Mouse (Mus musculus): ENCODE data around the gene Dnajb2. TPM values are rescaled to one million over a fixed set of nuclear protein-coding genes. Genes with fewer than 3 reads are reported as not detected.
A peak's percentile ranks its signal among the peaks of the same experiment; 100 is the strongest.

Gene Dnajb2
- total RNA-seq (2021) = 10 to 100 TPM; 69.6 to 82.8 TPM
- long read RNA-seq, experiment 1, transcript Dnajb2-210 (9 exons, 3,066 nt) = major isoform, 12 of 28 reads
- long read RNA-seq, experiment 1, partial matches to known transcripts = 5 of 28 reads
- long read RNA-seq, experiment 1, other reads (novel, unspliced or antisense) = 9 of 28 reads
- long read RNA-seq, experiment 2, transcript Dnajb2-210 (9 exons, 3,066 nt) = major isoform, 11 of 53 reads
- long read RNA-seq, experiment 2, transcript Dnajb2-207 (10 exons, 1,855 nt) = major isoform, 11 of 53 reads
- long read RNA-seq, experiment 2, partial matches to known transcripts = 26 of 53 reads
- long read RNA-seq, experiment 2, other reads (novel, unspliced or antisense) = 4 of 53 reads

DNA sequence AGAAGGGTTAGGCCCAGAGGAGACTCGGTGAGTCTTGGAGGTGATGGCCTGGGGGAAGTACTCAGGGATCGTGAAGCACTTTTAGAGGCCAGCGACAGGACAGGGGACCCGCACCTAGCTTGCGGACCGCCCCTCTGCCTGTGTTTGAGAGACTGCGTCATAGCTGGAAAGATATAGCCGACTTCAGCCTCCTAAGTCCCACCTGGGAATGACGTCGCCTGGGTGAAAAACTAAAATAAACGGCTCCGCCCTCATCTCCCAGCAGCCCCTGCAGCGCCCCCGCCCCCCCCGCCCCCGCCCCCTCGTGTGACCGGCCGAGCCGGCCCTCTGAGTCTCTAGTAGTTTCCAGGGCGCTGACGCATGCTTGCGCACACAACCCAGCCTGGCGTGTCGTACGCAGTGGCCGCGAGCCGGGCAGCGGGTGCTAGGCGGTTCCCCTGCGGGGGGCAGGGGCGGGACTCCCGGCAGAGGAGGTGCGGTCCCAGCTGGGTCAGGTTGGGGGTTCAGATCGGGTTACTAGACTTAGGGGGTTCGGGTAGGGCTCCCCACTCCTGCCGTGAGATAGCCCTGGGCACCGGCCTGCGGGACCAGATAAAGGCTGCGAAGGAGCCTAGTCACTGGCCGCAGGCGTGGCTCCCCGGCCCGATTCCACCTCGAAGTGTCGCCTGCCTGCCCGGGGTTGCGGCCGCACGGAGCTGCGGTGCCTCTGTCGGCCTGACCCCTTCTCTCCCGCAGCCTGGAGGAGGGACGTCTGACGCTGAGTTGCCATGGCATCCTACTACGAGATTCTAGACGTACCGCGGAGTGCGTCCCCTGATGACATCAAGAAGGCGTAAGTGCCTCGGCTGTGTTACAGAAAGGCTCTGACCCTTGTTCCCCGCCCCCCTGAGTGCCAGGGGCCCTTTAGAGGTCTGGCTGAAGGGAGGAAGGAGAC is at the start of gene Dnajb2:
Dnajb2 (plus strand) TSS at position 290 of the 934 bp plus-strand sequence.
- peak within 1 kb of the TSS; percentile 97 for H3K4me3 ChIP-seq
- peak within 1 kb of the TSS; percentile 100 for H3K27ac ChIP-seq
- no peak for TF ChIP-seq CTCF (conservative IDR thresholded peaks at IDR 0.05)
- peak; percentile 80 to 81 for DNase-seq (ENCODE audit: low spot score in 2 of 2)

DNA sequence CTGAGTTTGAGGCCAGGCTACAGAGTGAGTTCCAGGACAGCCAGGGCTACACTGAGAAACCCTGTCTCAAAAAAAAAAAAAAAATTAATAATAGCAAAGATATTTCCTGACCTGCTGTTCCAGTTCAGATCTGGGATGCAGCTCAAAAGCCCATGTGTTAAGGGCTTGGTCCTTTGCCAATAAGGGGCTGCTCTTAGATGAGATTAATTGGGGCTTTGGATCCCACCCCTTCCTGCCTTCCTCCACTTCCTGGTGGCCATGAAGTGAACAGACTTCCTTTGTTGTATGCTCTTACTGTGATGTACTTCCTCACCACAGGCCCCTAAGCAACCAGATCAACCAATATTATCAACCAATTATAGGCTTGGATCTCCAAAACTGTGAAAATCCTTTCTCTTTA is 49.1 kb upstream of the Dnajb2 start:
- no peak for TF ChIP-seq CTCF (conservative IDR thresholded peaks at IDR 0.05)
- H3K27ac ChIP-seq = no peak overlapping the region
- DNase-seq (ENCODE audit: low spot score in 2 of 2) = no peak
- H3K4me3 ChIP-seq = no peak overlapping the region

DNA sequence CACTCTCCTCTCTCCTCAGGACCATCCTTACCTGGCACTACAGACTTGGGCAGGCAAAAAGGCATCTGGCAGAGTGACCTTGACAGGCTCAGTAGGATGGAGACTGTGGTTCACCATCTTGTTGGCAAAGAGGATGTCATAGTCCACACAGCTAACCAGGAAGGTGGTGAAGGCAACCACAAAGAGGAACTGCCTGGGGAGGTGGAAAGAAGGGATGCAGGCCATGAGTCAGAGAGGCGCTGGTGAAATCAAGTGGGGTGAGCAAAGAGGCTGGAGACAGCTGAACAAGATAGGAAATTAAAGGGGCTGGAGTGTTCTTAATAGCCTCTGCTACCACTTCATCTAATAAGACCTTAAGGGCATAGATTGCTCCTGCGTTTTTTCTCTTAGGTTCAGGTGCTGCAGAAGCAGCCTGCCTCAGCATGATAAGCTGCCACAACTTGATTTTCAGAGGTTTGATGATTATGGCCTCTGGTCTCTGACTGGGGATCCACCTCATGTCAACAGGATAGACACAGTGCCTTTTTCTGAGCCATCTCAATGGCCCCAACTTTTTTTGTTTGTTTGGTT is 48.2 kb upstream of the Dnajb2 start:
- Histone ChIP-seq H3K4me3 (no peak overlapping the region), H3K27ac (no peak overlapping the region)
- DNase-seq (ENCODE audit: low spot score in 2 of 2) = no peak
- TF ChIP-seq CTCF (conservative IDR thresholded peaks at IDR 0.05) = no peak

DNA sequence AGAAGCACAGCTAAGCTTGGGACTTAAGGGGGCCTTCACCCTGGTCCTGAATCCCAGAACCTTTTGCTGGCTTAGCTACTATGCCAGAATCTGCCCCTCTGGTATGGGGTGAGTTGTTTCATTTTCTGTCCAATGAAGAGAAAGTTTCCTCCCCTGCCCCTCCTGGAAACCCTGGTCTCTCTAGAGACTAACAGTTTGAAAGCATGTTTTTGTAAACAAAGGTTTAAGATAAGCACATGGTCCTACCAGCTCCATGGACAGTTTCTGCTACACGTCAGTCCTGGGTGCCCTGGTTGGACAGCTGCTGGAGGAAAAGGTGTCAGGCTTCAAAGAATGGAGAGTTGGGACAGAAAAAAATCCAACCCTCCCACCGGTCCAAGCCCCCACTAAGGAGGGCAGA is 45.6 kb upstream of the Dnajb2 start:
- H3K27ac ChIP-seq = 0 out of 2 replicates have a peak overlapping the region, but pooled peaks have one; percentile 99
- no peak for TF ChIP-seq CTCF (conservative IDR thresholded peaks at IDR 0.05)
- no peak for DNase-seq (ENCODE audit: low spot score in 2 of 2)
- H3K4me3 ChIP-seq = peak overlapping the region; percentile 70

DNA sequence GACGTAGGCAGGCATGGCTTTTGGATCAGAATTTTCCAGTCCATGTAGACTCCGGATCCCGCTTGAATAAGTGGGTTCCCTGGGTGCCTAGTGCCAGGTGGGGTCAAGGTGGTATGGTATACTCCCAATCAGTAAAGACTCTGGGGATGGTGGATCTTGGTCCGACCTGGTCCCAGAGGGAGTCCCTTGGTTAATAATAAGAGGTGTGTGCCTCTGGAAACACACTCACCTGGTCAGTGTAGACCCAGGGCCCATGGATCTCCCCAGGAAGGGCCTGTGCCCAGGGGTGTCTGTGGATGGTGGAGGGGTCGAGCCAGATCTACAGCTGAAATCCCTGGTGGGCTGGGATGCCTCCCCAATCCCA is 45.0 kb upstream of the Dnajb2 start:
- no peak for DNase-seq (ENCODE audit: low spot score in 2 of 2)
- Histone ChIP-seq H3K4me3 (peak overlapping the region; percentile 70), H3K27ac (peak overlapping the region; percentile 99)
- TF ChIP-seq CTCF (conservative IDR thresholded peaks at IDR 0.05) = no peak

DNA sequence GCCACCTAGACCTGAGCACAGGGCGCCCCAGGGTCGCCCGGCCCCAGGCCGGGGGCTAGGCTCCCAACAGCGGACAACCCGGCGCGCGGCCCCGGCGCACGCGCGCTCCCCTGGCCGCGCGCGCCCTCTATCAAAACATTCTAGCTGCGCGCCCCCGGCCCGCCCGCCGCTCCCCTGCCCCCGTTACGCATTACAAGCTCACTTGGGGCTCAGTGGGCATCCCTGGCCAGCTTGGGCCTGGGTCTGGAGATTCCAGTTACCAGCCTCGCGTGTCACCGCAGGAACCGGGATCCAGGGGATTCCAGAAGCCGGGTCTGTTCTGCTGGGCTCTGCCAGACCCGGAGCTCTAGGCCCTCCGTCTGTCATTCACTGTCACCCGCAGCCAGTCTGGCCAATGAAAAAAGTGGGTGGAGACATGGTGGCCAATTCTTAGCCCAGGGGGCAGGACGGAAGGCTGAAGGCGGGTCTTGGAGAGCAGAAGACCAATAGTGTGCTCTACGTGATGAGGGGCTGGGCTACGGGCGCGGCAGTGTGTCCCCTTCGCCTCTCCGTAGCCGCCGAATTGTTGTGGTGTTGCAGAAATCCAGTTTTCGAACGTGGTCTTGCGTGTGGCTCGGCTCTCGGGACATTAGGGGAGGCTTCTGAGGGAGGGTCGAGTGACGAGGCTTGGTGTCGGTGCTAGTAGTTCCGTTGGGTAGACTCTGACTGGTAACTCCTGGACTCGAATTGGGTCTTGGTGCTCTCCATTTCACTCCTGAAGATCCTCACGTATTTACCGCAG is 44.4 kb upstream of the Dnajb2 start, which contains the start of the genes Ankzf1 and Atg9a:
Ankzf1 (plus strand) TSS at position 530 of the 781 bp plus-strand sequence.
Atg9a (minus strand) TSS at position 575 of the 781 bp plus-strand sequence.
- TF ChIP-seq CTCF (conservative IDR thresholded peaks at IDR 0.05) = peak; percentile 16; the same call in 1 of the 2 replicates
- Histone ChIP-seq H3K4me3 (peak within 1 kb of the TSS; percentile 70), H3K27ac (peak within 1 kb of the TSS; percentile 99)
- DNase-seq (ENCODE audit: low spot score in 2 of 2) = peak; percentile 94 to 99

DNA sequence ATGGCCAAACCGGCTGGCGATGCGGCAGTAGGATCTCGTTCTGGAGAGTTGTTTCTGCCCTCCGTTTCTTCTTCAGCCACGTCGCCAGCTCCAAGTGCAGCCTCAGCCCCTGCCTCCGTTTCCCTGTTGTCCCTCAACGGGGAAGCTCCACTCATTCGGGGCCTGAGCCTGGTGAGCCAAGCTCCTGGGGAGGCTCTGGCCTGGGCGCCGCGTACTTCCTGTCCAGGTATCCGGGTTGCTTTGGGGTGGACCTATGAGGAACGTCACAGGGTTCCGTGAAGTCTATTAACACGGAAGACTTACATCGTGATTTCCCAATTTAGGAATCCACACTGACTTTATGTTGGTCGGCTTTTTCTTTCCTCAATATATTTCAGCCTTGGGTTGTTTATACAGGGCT is 43.8 kb upstream of the Dnajb2 start:
- no peak for DNase-seq (ENCODE audit: low spot score in 2 of 2)
- Histone ChIP-seq H3K27ac (peak overlapping the region; percentile 99), H3K4me3 (peak overlapping the region; percentile 70)
- no peak for TF ChIP-seq CTCF (conservative IDR thresholded peaks at IDR 0.05)

DNA sequence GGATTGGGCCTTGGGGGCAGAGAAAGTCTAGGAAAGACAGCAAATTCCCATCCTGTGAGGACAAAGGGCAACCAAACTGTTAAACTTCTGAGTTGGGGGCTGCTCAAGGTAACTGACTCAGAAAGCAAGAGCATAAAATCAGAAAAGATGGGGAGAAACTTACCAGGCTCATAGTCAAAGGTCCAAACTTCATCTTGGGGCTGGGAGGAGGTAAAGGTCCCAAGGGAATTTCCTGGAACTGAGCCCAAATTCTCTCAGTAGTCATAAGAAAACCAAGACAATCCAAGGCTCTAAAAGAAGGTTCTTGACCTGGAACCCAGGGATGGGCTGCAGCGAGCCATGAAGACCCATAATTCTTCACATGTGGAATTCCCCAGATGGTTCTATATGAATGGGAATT is 35.0 kb upstream of the Dnajb2 start:
- DNase-seq (ENCODE audit: low spot score in 2 of 2) = no peak
- Histone ChIP-seq H3K4me3 (no peak overlapping the region), H3K27ac (no peak overlapping the region)
- TF ChIP-seq CTCF (conservative IDR thresholded peaks at IDR 0.05) = no peak

DNA sequence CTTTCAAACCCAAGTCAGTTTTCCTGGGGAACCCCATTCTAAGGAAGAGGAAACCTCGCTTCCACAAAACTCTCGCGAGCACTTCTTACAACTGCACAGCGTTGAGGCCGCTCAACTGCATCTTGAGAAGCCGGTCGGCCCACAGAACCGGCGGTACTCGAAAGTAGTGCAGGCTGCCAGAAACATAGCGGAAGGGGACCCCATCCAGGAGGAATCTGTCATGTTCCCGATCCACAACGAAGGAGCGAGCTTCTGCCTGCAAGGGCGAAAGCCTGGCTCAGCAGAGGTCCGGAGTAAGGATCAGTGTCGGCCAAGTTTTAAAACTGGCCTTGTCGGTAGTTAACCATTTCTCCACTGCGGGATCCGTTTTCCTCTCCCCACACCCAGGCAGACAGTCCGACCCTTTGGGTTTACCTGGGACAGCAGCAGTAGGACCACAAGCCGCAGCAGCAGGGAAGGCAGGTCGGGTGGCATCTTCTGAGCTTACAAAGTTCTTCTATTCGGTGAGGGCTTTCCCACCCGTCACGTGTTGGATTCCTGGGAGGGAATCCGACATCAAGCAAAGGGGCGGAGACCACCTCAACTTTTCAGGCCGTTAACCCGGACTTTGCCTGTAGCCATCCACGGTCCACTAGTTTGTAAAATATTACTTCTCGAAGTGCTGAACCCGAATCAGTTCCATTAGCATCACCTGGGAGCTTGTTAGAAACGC is 27.1 kb upstream of the Dnajb2 start:
- H3K4me3 ChIP-seq = peak overlapping the region; percentile 36
- H3K27ac ChIP-seq = peak overlapping the region; percentile 19; the same call in 1 of the 2 replicates
- TF ChIP-seq CTCF (conservative IDR thresholded peaks at IDR 0.05) = 0 out of 2 replicates have a peak, but pooled peaks have one; percentile 6
- no peak for DNase-seq (ENCODE audit: low spot score in 2 of 2)

DNA sequence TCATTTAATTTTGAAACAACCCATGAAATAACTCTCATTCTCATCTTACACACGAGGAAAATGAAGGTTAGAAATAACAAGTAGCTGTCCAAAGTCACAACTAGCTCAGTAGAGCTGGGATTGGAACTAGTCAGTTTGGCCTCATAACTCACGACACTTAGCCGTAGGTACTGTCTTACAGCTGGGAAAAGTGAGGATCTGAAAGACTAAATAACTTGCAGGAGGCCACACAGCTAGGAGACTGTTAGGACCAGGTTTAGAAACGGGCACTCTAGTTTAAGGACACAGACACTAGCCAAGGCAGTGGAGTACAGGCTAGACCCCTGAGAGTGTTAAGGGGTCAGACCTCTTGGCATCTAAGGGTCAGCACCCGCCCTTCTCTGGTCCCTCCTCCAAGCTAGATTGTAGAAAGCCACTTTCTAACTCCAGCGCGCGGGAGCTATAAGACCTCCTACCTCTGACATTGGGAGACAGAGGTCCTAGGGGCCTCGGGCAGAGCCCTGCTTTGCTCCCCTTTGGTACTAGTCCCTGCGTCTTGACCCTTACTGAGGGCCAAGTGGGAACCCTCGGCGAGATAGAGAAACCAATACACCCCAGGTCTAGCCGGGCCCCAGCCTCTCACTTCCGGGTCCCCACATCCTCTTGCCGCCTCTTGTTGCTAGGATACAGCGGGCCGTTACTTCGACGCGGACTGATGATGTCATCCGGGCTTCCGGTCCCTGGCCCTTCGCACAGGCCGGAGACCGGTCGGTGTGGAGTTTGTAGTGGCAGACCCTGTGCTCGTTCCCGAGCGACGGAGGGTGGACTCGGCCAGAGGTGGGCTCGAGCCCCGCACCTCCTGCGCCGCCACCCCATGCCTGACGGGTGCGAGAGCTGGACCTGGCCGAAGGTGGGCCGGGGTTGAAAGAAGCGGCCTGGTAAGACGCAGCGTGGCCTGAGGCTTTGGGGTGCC is 25.8 kb upstream of the Dnajb2 start, which contains the start of the genes Glb1l and Stk16:
Glb1l (minus strand) TSS at position 678 of the 952 bp plus-strand sequence.
Stk16 (plus strand) TSS at position 703 of the 952 bp plus-strand sequence.
- DNase-seq (ENCODE audit: low spot score in 2 of 2) = peak; percentile 94 to 98
- no peak for TF ChIP-seq CTCF (conservative IDR thresholded peaks at IDR 0.05)
- Histone ChIP-seq H3K4me3 (peak within 1 kb of the TSS; percentile 100), H3K27ac (peak within 1 kb of the TSS; percentile 96)

All from layer of hippocampus, adult 2 months (tissue).